In genomic region chr9:122713836-122714235, GRCm38 (mm10) we compare ENCODE assay signal across 37 mouse cellular contexts. TPM values are rescaled to one million over a fixed set of nuclear protein-coding genes. Genes with fewer than 3 reads are reported as not detected.
DNase-seq lines count a peak whose midpoint lies in the region; ATAC-seq and TF ChIP-seq lines count a peak whose summit lies in the region.
"Had no signal": no experiment of that assay in that cellular context is flagged by ENCODE, and none has a peak within 500 bp of the region (broad histone marks: within the 10 kb centered on the region; RNA-seq: fewer than 3 reads in every experiment).

No protein-coding gene starts in this region.

- H3K9me3 ChIP-seq in forebrain, embryonic 14.5 days (replicated peaks; ENCODE audit: control insufficient read depth, low read length): no peaks in the 10 kb centered on the region
- no peaks in the 10 kb centered on the region for H3K9me3 ChIP-seq in forebrain, embryonic 11.5 days (ENCODE audit: control insufficient read depth, low read length)
- no peaks in the 10 kb centered on the region for H3K9me3 ChIP-seq in lung, postnatal 0 days (ENCODE audit: low read length)
- H3K9me3 ChIP-seq: embryonic facial prominence, embryonic 13.5 days; forebrain, embryonic 13.5 days; hindbrain, embryonic 12.5 days; limb, embryonic 13.5 days; liver, embryonic 12.5 days; neural tube, embryonic 13.5 days had no signal

- DNase-seq in forebrain, embryonic 14.5 days (ENCODE audit: low spot score): peak; percentile 32
- DNase-seq in forebrain, embryonic 11.5 days (ENCODE audit: low spot score): no peak
- DNase-seq in lung, postnatal 0 days (ENCODE audit: low spot score): peak; percentile 77
- no peak for DNase-seq in lung, postnatal 14 days
- peak; percentile 79 for DNase-seq in NIH3T3 (ENCODE audit: low read depth)
- DNase-seq: B cell, adult 2 months; cerebellum, adult 18-20 months; cerebellum, postnatal 10 days; gastrocnemius, postnatal 14 days; kidney, adult 9 months; kidney, postnatal 36 days; lung, adult 18-20 months; spleen, adult 18-20 months; thymus, adult 18-20 months; thymus, postnatal 25 days had no signal

- H3K4me1 ChIP-seq in forebrain, embryonic 14.5 days (ENCODE audit: control insufficient read depth, insufficient read depth, low read length): peaks cover 3% of the 10 kb centered on the region; the same call in 1 of the 2 replicates
- H3K4me1 ChIP-seq in forebrain, embryonic 11.5 days (replicated peaks; ENCODE audit: control insufficient read depth, insufficient read depth, low read length): no peaks in the 10 kb centered on the region
- no peaks in the 10 kb centered on the region for H3K4me1 ChIP-seq in lung, postnatal 0 days (ENCODE audit: insufficient read depth, low read depth, low read length)
- H3K4me1 ChIP-seq: limb, embryonic 13.5 days; liver, embryonic 12.5 days had no signal

- H3ac ChIP-seq in myocyte (ENCODE audit: control insufficient read depth, insufficient read length): no peak overlapping the region

- H3K9ac ChIP-seq in forebrain, embryonic 14.5 days (ENCODE audit: low read length): no peak overlapping the region
- H3K9ac ChIP-seq in forebrain, embryonic 11.5 days (ENCODE audit: low read length): no peak overlapping the region
- H3K9ac ChIP-seq in lung, postnatal 0 days (replicated peaks; ENCODE audit: low read depth): no peak overlapping the region
- H3K9ac ChIP-seq: embryonic facial prominence, embryonic 13.5 days; forebrain, embryonic 13.5 days; hindbrain, embryonic 12.5 days; limb, embryonic 13.5 days; liver, embryonic 12.5 days; neural tube, embryonic 13.5 days had no signal

- TF ChIP-seq EP300 in lung, postnatal 0 days (IDR thresholded peaks at IDR 0.05): no peak

- no peak overlapping the region for H3K4me2 ChIP-seq in forebrain, embryonic 14.5 days (ENCODE audit: low read length)
- H3K4me2 ChIP-seq in forebrain, embryonic 11.5 days (ENCODE audit: low read depth, low read length, severe bottlenecking): no peak overlapping the region
- H3K4me2 ChIP-seq in lung, postnatal 0 days (replicated peaks; ENCODE audit: low read depth, low read length): no peak overlapping the region
- H3K4me2 ChIP-seq in myocyte (ENCODE audit: low read depth): no peak overlapping the region
- H3K4me2 ChIP-seq: embryonic facial prominence, embryonic 13.5 days; forebrain, embryonic 13.5 days; hindbrain, embryonic 12.5 days; limb, embryonic 13.5 days; liver, embryonic 12.5 days; midbrain, embryonic 11.5 days; neural tube, embryonic 13.5 days had no signal

- no peaks in the 10 kb centered on the region for H3K27me3 ChIP-seq in forebrain, embryonic 14.5 days (replicated peaks; ENCODE audit: control insufficient read depth, insufficient read depth, low read length)
- H3K27me3 ChIP-seq in forebrain, embryonic 11.5 days (ENCODE audit: control insufficient read depth, insufficient read depth, low read length): no peaks in the 10 kb centered on the region
- H3K27me3 ChIP-seq in lung, postnatal 0 days (replicated peaks; ENCODE audit: insufficient read depth, low read length): no peaks in the 10 kb centered on the region
- peaks cover 20% of the 10 kb centered on the region for H3K27me3 ChIP-seq in myocyte (ENCODE audit: control insufficient read depth, insufficient read depth, insufficient read length)
- H3K27me3 ChIP-seq: embryonic facial prominence, embryonic 13.5 days; liver, embryonic 12.5 days had no signal

- no peak for TF ChIP-seq POLR2A in myocyte (IDR thresholded peaks at IDR 0.05; ENCODE audit: insufficient read length, low read depth)

- no peak overlapping the region for H3K27ac ChIP-seq in forebrain, embryonic 14.5 days (ENCODE audit: low read depth, low read length)
- H3K27ac ChIP-seq in forebrain, embryonic 11.5 days (ENCODE audit: low read depth, low read length): no peak overlapping the region
- H3K27ac ChIP-seq in lung, postnatal 0 days (ENCODE audit: low read length): no peak overlapping the region
- H3K27ac ChIP-seq: embryonic facial prominence, embryonic 13.5 days; forebrain, embryonic 13.5 days; hindbrain, embryonic 12.5 days; layer of hippocampus, adult 2 months; limb, embryonic 13.5 days; liver, embryonic 12.5 days; neural tube, embryonic 13.5 days had no signal

- H3K79me2 ChIP-seq in myocyte (ENCODE audit: control insufficient read depth, insufficient read depth): no peaks in the 10 kb centered on the region

- no peak for TF ChIP-seq CTCF in lung, postnatal 0 days (IDR thresholded peaks at IDR 0.05)

- H3K4me3 ChIP-seq in forebrain, embryonic 14.5 days (ENCODE audit: low read depth, low read length): no peak overlapping the region
- H3K4me3 ChIP-seq in forebrain, embryonic 11.5 days (ENCODE audit: low read depth, low read length): no peak overlapping the region
- H3K4me3 ChIP-seq in lung, postnatal 0 days (ENCODE audit: low read depth, low read length): no peak overlapping the region
- no peak overlapping the region for H3K4me3 ChIP-seq in myocyte
- H3K4me3 ChIP-seq: embryonic facial prominence, embryonic 13.5 days; erythroblast, embryonic 14.5 days; forebrain, embryonic 13.5 days; hindbrain, embryonic 12.5 days; layer of hippocampus, adult 2 months; limb, embryonic 13.5 days; liver, embryonic 12.5 days; neural tube, embryonic 13.5 days had no signal

- no peak for ATAC-seq in forebrain, embryonic 14.5 days
- no peak for ATAC-seq in forebrain, embryonic 11.5 days (replicated peaks; ENCODE audit: low FRiP score)
- ATAC-seq in lung, postnatal 0 days: peak; percentile 70
- ATAC-seq in monocyte, adult 5-6 weeks (replicated peaks; ENCODE audit: insufficient number of reproducible peaks, low FRiP score, low TSS enrichment, poor library complexity, severe bottlenecking): no peak
- ATAC-seq: forebrain, embryonic 13.5 days; intestine, embryonic 16.5 days; liver, embryonic 12.5 days; midbrain, embryonic 16.5 days; Patski had no signal

- no peaks in the 10 kb centered on the region for H3K36me3 ChIP-seq in forebrain, embryonic 14.5 days (ENCODE audit: control insufficient read depth, insufficient read depth, low read length)
- H3K36me3 ChIP-seq in forebrain, embryonic 11.5 days (ENCODE audit: control insufficient read depth, insufficient read depth, low read length): no peaks in the 10 kb centered on the region
- H3K36me3 ChIP-seq in lung, postnatal 0 days (ENCODE audit: insufficient read depth, low read length): no peaks in the 10 kb centered on the region
- no peaks in the 10 kb centered on the region for H3K36me3 ChIP-seq in myocyte (ENCODE audit: control insufficient read depth, insufficient read depth)
- H3K36me3 ChIP-seq: embryonic facial prominence, embryonic 13.5 days; hindbrain, embryonic 12.5 days; limb, embryonic 13.5 days; liver, embryonic 12.5 days; neural tube, embryonic 13.5 days had no signal

- WGBS in forebrain, embryonic 14.5 days: 39% methylated on average over 2 of the region's 2 CpGs
- WGBS in forebrain, embryonic 11.5 days: 76% methylated on average over 2 of the region's 2 CpGs
- 17% methylated on average over 2 of the region's 2 CpGs for WGBS in lung, postnatal 0 days

TF ChIP-seq in myocyte, 11 proteins besides CTCF, POLR2A, EP300 and RAD21:
- TF ChIP-seq USF1 (IDR thresholded peaks at IDR 0.05; ENCODE audit: low read depth) (peak; percentile 48), MAX (IDR thresholded peaks at IDR 0.05; ENCODE audit: low read depth) (no peak), E2F4 (IDR thresholded peaks at IDR 0.05; ENCODE audit: insufficient read depth) (no peak), MYOG (IDR thresholded peaks at IDR 0.05; ENCODE audit: control insufficient read depth in 1 of 3, insufficient read depth in 1 of 3, insufficient read length in 2 of 3, low read depth in 2 of 3) (no peak), CEBPB (IDR thresholded peaks at IDR 0.05; ENCODE audit: insufficient read depth, poor library complexity, severe bottlenecking) (no peak)

RNA-seq across cellular contexts. Expression of gene Topaz1, which starts 33.3 kb away (rescaled TPM):
- not detected in 2 replicates for polyA plus RNA-seq in forebrain, embryonic 14.5 days (2014; fragmentation: Nextera tagmentation; extraction: Ambion mirVana)
- polyA plus RNA-seq in forebrain, embryonic 11.5 days (2014; fragmentation: Nextera tagmentation; extraction: Ambion mirVana): not detected in 2 replicates
- 0.05 and 0.16 TPM in 2 replicates for polyA plus RNA-seq in lung, postnatal 0 days (2015; fragmentation: Nextera tagmentation; extraction: Ambion mirVana)
- not detected for polyA plus RNA-seq in myocyte (2012; fragmentation: generic; extraction: Trizol)
- total RNA-seq in monocyte, adult 5-6 weeks (2017): not detected in 3 replicates
- total RNA-seq: common myeloid progenitor, adult 5-6 weeks; gastrocnemius, postnatal 14 days; granulocyte monocyte progenitor cell, adult 5-6 weeks; heart, postnatal 25 days; layer of hippocampus, adult 2 months; layer of hippocampus, postnatal 25 days; left cerebral cortex, adult 8-10 months; left cerebral cortex, postnatal 36 days; megakaryocyte, adult 5-6 weeks had no signal
- polyA plus RNA-seq: forebrain, embryonic 13.5 days; heart, embryonic 14.5 days; hindbrain, embryonic 12.5 days; intestine, embryonic 16.5 days; limb, embryonic 13.5 days; liver, embryonic 12.5 days; midbrain, embryonic 11.5 days; midbrain, embryonic 16.5 days; neural tube, embryonic 13.5 days; Patski had no signal

Comparison
In these comparisons a context has a peak if more than half of its experiments do, and no peak if none do; other contexts are left out.
1. DNase-seq: peak in forebrain, embryonic 14.5 days (single experiment), lung, postnatal 0 days (single experiment) and NIH3T3 (single experiment); none in forebrain, embryonic 11.5 days (single experiment) and lung, postnatal 14 days (single experiment).